Mouse (Mus musculus): Measurements from ENCODE around the gene Aars2. TPM values are rescaled to one million over a fixed set of nuclear protein-coding genes. Genes with fewer than 3 reads are reported as not detected.

Gene Aars2
- total RNA-seq, 4 experiments from 2014 or later, result 22.0 to 25.1 (median 22.8) TPM

DNA sequence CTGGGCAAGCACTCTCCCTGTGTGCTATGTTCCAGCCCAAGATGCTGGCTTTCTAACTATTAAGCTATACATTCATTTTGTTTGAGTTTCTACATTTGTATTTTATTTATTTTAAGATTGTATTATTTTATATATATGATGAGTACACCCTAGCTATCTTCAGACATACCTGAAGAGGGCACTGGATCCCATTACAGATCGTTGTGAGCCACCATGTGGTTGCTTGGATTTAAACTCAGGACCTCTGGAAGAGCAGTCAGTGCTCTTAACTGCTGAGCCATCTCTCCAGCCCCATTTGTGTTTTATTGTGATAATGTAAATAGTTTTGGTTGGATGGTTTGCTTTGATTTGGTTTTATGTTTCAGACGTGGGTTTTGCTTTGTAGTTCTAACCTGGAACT lies 7.1 kb upstream of the Aars2 start:
- no peak for DNase-seq (ENCODE audit: low spot score in 2 of 2)

DNA sequence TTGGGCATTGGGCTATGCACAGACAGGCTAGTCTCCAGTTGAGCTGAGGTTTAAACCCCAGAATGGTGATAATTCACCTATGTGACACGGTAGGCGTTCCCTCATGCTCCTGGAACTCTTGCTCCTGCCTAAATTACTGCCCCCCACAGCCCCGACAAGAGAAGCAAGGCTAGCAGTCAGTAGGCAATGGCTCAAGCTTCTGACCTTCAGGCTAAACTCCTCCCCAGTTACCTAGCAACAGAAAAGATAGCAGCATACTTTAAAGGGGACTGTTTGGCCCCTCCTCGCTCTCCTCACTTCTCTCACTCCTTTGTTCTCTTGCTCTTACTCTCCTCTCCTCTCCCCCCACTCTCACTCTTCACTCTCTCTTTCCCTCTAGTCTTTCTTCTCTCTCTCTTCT lies 5.7 kb upstream of the Aars2 start:
- no peak for DNase-seq (ENCODE audit: low spot score in 2 of 2)

- DNase-seq (ENCODE audit: low spot score in 2 of 2), result no peak
These were observed 4.3 kb upstream of the Aars2 start for GRCm38 (mm10) chr17:45502324-45502723.

DNA sequence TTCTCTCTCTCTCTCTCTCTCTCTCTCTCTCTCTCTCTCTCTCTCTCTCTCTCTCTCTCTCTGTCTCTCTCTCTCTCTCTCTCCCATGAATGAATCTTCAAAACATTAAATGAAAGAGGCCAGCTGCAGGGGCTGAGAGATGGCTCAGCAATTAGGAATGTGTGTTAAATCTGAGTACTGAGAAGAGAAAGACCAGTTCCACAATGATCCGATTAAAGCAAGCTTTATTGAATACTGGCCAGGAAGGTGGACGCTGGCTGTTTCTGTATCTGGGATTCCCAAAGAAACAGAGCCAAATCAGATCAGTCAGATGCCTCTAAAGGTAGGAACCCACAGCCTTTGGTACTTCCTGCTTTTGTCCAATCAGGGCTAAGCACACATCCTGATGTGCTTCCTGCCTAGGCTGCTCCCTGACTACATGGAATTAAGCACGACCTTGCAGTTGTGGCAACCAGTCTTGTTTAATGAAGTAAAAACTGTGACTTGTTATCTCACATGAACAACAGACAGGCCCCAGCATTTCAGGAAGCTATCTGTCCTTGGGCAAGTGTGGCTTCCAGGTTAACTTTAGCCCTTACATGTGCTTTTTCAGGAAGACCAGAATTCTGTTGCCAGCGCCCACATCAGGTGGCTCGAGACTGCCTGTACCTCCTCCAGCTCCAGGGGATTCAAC lies 3.2 kb upstream of the Aars2 start:
- DNase-seq (ENCODE audit: low spot score in 2 of 2), result no peak

DNA sequence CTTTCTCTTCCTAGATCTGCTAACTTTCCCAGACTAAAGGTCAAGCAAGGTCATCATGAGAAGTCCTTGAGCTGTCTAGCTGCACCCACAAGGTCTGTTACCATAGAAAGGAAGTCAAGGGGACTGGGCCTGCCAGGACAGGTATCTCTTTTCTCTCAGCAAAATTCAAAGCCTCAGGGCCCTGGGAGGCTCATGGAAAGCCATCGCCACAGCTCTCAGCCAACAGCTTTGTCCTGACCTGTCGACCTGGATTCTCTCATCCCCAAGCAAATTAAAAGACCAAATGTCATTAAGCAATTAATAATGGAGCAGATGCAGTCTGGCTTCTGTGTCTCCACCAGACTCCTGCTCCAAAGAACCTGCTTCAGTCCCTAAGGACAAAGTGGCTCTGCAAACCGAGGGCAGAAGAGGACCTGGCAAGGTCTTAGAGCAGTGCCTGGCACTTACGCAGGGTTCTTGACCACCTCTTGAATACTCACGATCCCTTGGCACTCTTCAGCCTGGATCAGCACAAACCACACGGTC lies 638 bp upstream of the Aars2 start:
- no peak for DNase-seq (ENCODE audit: low spot score in 2 of 2)

- DNase-seq (ENCODE audit: low spot score in 2 of 2), result no peak
These were observed 4.2 kb downstream of the Aars2 start for GRCm38 (mm10) chr17:45510871-45511270.

- no peak for DNase-seq (ENCODE audit: low spot score in 2 of 2)
These were observed 5.1 kb downstream of the Aars2 start for GRCm38 (mm10) chr17:45511757-45512156.

DNA sequence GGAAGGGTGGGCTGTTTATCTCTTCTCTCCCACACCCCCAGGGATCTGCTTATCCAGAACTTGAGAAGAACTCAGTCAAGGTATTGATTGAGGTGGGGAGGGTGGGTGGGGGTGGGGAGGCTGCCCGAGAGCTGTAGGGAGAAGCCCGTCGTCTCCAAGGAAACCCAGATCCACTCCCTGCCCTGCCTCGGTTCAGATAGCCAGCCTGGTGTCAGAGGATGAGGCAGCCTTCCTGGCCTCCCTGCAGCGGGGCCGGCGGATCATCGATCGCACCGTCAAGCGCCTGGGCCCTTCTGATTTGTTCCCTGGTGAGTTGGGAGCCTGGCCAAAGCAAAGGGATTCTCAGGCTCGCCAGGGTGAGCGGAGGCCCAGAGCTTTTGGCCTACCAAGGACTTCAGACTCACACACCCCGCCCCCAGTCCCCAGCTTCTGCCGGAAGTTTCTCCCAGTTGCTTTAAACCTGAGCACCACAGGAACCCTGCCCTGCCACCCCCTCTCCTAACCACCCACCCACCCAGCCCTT lies 8.6 kb downstream of the Aars2 start:
- no peak for DNase-seq (ENCODE audit: low spot score in 2 of 2)

DNA sequence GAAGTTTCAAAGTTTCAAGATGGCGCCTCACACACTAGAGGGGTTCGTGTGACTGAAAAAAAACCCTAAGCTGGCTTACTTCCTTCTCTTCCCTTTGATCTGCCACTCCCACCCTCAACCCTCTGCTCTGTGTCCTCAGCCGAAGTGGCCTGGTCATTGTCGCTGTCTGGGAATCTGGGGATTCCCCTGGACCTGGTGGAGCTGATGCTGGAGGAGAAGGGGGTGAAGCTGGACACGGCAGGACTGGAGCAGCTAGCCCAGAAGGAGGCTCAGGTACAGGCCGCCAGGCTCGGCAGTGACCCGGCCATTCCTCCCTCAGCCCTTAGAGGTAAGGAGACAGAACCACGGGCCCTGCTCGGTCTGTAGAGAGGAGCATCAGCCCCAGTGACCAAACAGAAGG lies 9.2 kb downstream of the Aars2 start:
- DNase-seq (ENCODE audit: low spot score in 2 of 2), result no peak

- peak in 1 of 2 experiments; percentile 76 for DNase-seq (ENCODE audit: low spot score in 2 of 2)
These were observed 9.8 kb downstream of the Aars2 start for GRCm38 (mm10) chr17:45516488-45516887.

GRCm38 (mm10) chr17:45517135-45517534 lies 10.5 kb downstream of the Aars2 start:
- no peak for DNase-seq (ENCODE audit: low spot score in 2 of 2)

DNA sequence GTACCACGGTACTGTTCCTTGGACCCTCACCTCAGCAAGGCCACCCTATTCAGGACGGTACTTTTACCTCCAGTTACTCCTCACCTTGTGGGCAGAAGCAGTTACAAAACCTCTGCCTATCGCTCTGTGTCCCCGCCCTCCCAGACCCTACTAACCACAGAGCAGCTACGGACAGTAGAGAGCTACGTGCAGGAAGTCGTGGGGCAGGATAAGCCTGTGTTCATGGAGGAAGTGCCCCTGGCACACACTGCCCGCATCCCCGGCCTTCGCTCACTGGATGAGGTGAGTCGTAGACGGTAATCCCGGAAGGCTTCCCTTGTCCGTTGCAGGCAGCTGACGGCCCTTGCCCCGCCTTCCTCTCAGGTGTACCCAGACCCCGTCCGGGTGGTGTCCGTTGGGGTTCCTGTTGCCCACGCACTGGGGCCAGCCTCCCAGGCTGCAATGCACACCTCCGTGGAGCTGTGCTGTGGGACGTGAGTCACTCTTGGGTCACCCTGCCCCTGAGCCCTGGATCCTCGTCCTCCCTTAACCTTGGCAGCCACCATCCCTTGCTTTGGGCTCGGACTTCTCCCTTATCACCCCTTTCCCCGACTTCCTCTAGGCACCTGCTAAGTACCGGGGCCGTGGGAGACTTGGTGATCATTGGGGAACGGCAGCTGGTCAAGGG lies 11.0 kb downstream of the Aars2 start:
- no peak for DNase-seq (ENCODE audit: low spot score in 2 of 2)

DNA sequence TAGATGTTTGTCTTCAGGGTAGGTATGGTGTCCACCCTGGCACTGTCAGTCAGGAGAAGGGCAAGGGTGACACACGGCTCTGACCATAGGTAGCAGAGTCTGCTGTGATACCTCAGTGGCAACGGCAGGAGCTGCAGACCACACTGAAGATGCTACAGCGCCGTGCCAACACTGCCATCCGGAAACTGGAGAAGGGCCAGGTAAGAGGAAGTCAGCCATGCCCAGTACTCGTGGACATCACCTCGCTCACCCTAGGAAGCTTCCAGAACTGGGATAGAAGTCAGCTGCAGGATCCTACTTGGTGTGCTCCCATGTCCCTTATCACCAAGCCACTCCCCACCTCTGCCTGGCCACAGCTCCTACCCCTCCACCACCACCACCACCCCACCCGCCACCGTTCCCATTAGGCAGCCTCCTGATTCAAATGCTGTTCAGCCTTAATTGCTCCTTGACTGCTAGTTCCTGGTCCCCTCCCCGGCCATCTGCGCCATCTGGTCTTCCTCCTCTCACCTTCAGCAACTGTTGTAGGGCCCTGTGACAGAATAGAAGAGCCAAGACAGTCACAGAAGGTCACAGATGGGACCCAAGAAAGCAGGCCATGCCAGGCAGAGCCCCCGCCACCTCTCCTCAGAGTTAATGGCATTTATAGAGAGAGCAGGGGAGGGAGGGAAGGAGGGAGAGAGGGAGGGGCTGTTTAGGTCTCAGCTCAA lies 12.3 kb downstream of the Aars2 start:
- no peak for DNase-seq (ENCODE audit: low spot score in 2 of 2)

GRCm38 (mm10) chr17:45520136-45520535 lies 13.5 kb downstream of the Aars2 start:
- DNase-seq (ENCODE audit: low spot score in 2 of 2), result no peak

GRCm38 (mm10) chr17:45523263-45523662 lies 16.6 kb downstream of the Aars2 start, which contains the start of gene Tcte1:
Tcte1 (plus strand) TSS chr17:45523434.
- DNase-seq (ENCODE audit: low spot score in 2 of 2), result no peak

- DNase-seq (ENCODE audit: low spot score in 2 of 2), result no peak
These were observed 18.3 kb downstream of the Aars2 start for GRCm38 (mm10) chr17:45524961-45525360.

GRCm38 (mm10) chr17:45526571-45526970 lies 19.9 kb downstream of the Aars2 start:
- no peak for DNase-seq (ENCODE audit: low spot score in 2 of 2)

- peak in 1 of 2 experiments; percentile 85 for DNase-seq (ENCODE audit: low spot score in 2 of 2)
These were observed 23.7 kb downstream of the Aars2 start for GRCm38 (mm10) chr17:45530346-45530782.

DNA sequence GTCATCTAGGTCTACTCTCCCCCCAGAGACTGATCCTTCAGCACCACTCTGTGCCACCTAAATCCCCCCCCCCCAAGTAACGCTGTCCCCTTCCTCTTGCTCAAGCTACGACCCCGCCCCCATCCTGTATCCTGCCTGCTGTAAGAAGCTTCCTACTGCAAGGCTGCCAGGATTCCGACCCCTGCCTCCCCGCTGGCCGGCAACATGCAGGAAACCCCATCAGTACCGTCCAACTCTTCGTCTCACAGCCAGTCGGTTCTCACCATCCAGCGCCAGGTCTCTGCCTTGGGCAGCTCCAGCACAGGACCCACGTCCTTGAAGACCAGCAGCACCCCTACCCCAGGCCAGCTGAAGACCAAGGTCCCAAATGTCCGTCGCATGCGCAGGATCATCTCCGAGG lies 26.3 kb downstream of the Aars2 start:
- no peak for DNase-seq (ENCODE audit: low spot score in 2 of 2)

GRCm38 (mm10) chr17:45536264-45536663 lies 29.6 kb downstream of the Aars2 start:
- DNase-seq (ENCODE audit: low spot score in 2 of 2), result no peak

GRCm38 (mm10) chr17:45538394-45538793 lies 31.8 kb downstream of the Aars2 start:
- no peak for DNase-seq (ENCODE audit: low spot score in 2 of 2)

GRCm38 (mm10) chr17:45539664-45540063 lies 33.0 kb downstream of the Aars2 start:
- peak in 1 of 2 experiments; percentile 76 for DNase-seq (ENCODE audit: low spot score in 2 of 2)

All from left cerebral cortex, adult 8-10 months (tissue).